Mouse (Mus musculus) heart, postnatal 0 days (tissue): Measurements from ENCODE around the gene Baz2b.

Source experiments
- CTCF ChIP-seq: IDR thresholded peaks from 2 replicates; pipeline ENCODE4 v1.5.1; 2016; ENCODE audit warnings: antibody characterized with exemption, control low read depth, low read depth
- EP300 ChIP-seq: IDR thresholded peaks from 2 replicates; pipeline ENCODE4 v1.6.1; 2016; ENCODE audit warnings: antibody characterized with exemption, low read depth

- TF ChIP-seq EP300 (no peak), CTCF (no peak)
Observed at GRCm38 (mm10) chr2:60089528-60090247, 120.0 kb downstream of the Baz2b start.
